Mouse (Mus musculus) bone marrow, adult 2 months (tissue): Measurements from ENCODE around the gene Elf2.

Source experiments
- CTCF ChIP-seq: fragments of 200-500 bp; IDR thresholded peaks from 2 replicates; pipeline ENCODE4 v1.5.1; 2011; ENCODE audit warnings: low read length, control low read depth; ENCODE audit not compliant: control insufficient read depth, insufficient read depth
- POLR2A ChIP-seq: fragments of 200-500 bp; IDR thresholded peaks from 2 replicates; pipeline ENCODE4 v1.6.1; 2011; ENCODE audit warnings: low read depth, mild to moderate bottlenecking, control low read depth, low read length, borderline replicate concordance; ENCODE audit not compliant: control insufficient read depth

DNA sequence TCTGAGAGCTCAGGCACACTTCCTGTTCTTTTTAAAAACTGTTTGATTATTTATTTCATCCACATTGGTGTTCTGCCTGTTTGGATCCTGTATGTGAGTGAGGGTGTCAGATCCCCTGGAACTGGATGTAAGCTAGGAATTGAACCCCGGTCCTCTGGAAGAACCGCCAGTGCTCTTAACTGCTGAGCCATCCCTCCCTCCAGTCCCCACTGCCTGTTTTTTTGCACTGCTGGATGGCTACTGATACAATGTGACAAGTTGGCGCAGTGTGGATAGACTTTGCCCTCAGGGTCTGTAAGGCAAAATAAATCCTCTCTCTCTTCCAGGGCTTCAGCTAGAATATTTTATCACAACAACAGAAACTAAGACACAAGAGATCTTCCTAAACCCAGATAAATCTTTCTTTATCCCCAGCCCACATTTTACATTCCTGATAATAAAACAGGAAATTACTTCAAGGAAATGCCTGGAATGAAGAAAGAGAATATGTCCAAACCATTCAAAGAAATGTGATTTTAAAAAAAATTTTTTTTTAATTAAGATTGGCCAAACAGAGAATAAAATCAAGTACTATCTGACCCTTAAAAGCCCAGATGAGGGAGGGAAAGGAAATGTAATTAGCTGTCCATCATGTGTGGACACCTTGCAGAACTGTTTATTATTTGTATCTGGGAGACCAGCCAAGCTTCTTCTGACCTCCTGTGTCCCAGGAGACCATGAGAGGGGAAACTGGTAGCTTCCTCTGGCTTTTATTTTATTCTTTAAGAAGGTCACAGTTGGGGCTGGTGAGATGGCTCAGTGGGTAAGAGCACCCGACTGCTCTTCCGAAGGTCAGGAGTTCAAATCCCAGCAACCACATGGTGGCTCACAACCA, 39.6 kb upstream of the Elf2 start:
- TF ChIP-seq CTCF (no peak), POLR2A (no peak)
